Mouse (Mus musculus) MEL (cell line): ENCODE data around the gene Tle1. TPM values are rescaled to one million over a fixed set of nuclear protein-coding genes. Genes with fewer than 3 reads are reported as not detected.

ENCODE experiments used
- DNase-seq: peaks from one replicate; pipeline ENCODE4 v3.0.0; 2011; ENCODE audit warnings: low read depth, low spot score
- H3K27ac ChIP-seq: 2 replicates; pipeline ENCODE4 v1.5.1; 2012; ENCODE audit warnings: low read depth, mild to moderate bottlenecking, control low read depth, low read length, moderate library complexity; ENCODE audit not compliant: control insufficient read depth
- H3K27me3 ChIP-seq, 2 experiments: fragments of 150-350 bp in 1 of 2; sonication (generic) in 1 of 2; 2 replicates each; pipeline ENCODE4 v1.6.1; 2012; ENCODE audit warnings: low read length in 2 of 2, mild to moderate bottlenecking in 2 of 2, improper control_type of control experiment in 1 of 2, moderate library complexity in 1 of 2; ENCODE audit not compliant: insufficient read depth in 2 of 2, control insufficient read depth in 1 of 2
- H3K36me3 ChIP-seq, 2 experiments: 2 replicates each; pipeline ENCODE4 v1.6.1; 2012 to 2014; ENCODE audit warnings: low read length in 2 of 2, improper control_type of control experiment in 1 of 2, inconsistent platforms in 1 of 2, mild to moderate bottlenecking in 1 of 2; ENCODE audit not compliant: insufficient read depth in 2 of 2, control insufficient read depth in 1 of 2
- H3K4me1 ChIP-seq, 2 experiments: fragments of 150-350 bp in 1 of 2; sonication (generic) in 1 of 2; 2 replicates each; pipeline ENCODE4 v1.6.1; 2012; ENCODE audit warnings: low read length in 2 of 2, improper control_type of control experiment in 1 of 2, mild to moderate bottlenecking in 1 of 2; ENCODE audit not compliant: insufficient read depth in 2 of 2, control insufficient read depth in 1 of 2
- H3K4me3 ChIP-seq, 2 experiments: fragments of 150-350 bp in 1 of 2; sonication (generic) in 1 of 2; 2 replicates each; pipeline ENCODE4 v1.5.1; 2012; ENCODE audit warnings: low read depth in 2 of 2, low read length in 2 of 2, mild to moderate bottlenecking in 2 of 2, moderate library complexity in 2 of 2, control low read depth in 1 of 2, improper control_type of control experiment in 1 of 2; ENCODE audit not compliant: control insufficient read depth in 1 of 2, insufficient read depth in 1 of 2
- H3K79me2 ChIP-seq: 2 replicates; pipeline ENCODE4 v1.6.1; 2012; ENCODE audit warnings: mild to moderate bottlenecking, low read length, moderate library complexity; ENCODE audit not compliant: control insufficient read depth, poor library complexity, insufficient read depth
- H3K9ac ChIP-seq: 2 replicates; pipeline ENCODE4 v1.6.1; 2012; ENCODE audit warnings: low read depth, mild to moderate bottlenecking, control low read depth, low read length, moderate library complexity; ENCODE audit not compliant: control insufficient read depth, poor library complexity, severe bottlenecking
- H3K9me3 ChIP-seq: fragments of 150-350 bp; sonication (generic); replicated peaks from 2 replicates; pipeline ENCODE4 v1.6.1; 2012; ENCODE audit warnings: mild to moderate bottlenecking, low read length, improper control_type of control experiment, moderate library complexity; ENCODE audit not compliant: insufficient read depth
- BHLHE40 ChIP-seq: IDR thresholded peaks from 2 replicates; pipeline ENCODE4 v1.6.1; 2012; ENCODE audit warnings: low read depth, mild to moderate bottlenecking, inconsistent platforms, low read length, improper control_type of control experiment, borderline replicate concordance
- E2F4 ChIP-seq: IDR thresholded peaks from 2 replicates; pipeline ENCODE4 v1.6.1; 2011; ENCODE audit warnings: low read depth, low read length, improper control_type of control experiment, borderline replicate concordance
- GATA1 ChIP-seq: IDR thresholded peaks from 2 replicates; pipeline ENCODE4 v1.6.1; 2011; ENCODE audit warnings: low read depth, low read length, improper control_type of control experiment
- JUND ChIP-seq: IDR thresholded peaks from 2 replicates; pipeline ENCODE4 v1.6.1; 2011; ENCODE audit warnings: low read depth, mild to moderate bottlenecking, improper control_type of control experiment, low read length
- MAX ChIP-seq: IDR thresholded peaks from 2 replicates; pipeline ENCODE4 v1.6.1; 2011; ENCODE audit warnings: low read length, improper control_type of control experiment
- MAZ ChIP-seq: IDR thresholded peaks from 2 replicates; pipeline ENCODE4 v1.6.1; 2012; ENCODE audit warnings: low read depth, mild to moderate bottlenecking, inconsistent platforms, low read length, improper control_type of control experiment
- MXI1 ChIP-seq: IDR thresholded peaks from 2 replicates; pipeline ENCODE4 v1.6.1; 2011; ENCODE audit warnings: mild to moderate bottlenecking, low read depth, low read length, improper control_type of control experiment
- NRF1 ChIP-seq: IDR thresholded peaks from 2 replicates; pipeline ENCODE4 v1.6.1; 2014; ENCODE audit warnings: low read depth, mild to moderate bottlenecking, inconsistent platforms, low read length, improper control_type of control experiment, moderate library complexity; ENCODE audit not compliant: poor library complexity, insufficient read depth, severe bottlenecking
- POLR2A ChIP-seq, 2 experiments: IDR thresholded peaks; 2 replicates each; pipeline ENCODE4 v1.6.1; 2011 to 2012; ENCODE audit warnings: low read length in 2 of 2, mild to moderate bottlenecking in 2 of 2, control low read depth in 1 of 2, improper control_type of control experiment in 1 of 2, low read depth in 1 of 2, moderate library complexity in 1 of 2; ENCODE audit not compliant: control insufficient read depth in 1 of 2, insufficient read depth in 1 of 2, poor library complexity in 1 of 2
- POLR2AphosphoS2 ChIP-seq: IDR thresholded peaks from 2 replicates; pipeline ENCODE4 v1.6.1; 2011; ENCODE audit warnings: low read length, improper control_type of control experiment
- POLR2AphosphoS5 ChIP-seq: IDR thresholded peaks from 2 replicates; pipeline ENCODE4 v1.6.1; 2012; ENCODE audit warnings: low read depth, borderline replicate concordance, mild to moderate bottlenecking, inconsistent platforms, low read length, moderate library complexity, mixed read lengths
- RAD21 ChIP-seq: IDR thresholded peaks from 2 replicates; pipeline ENCODE4 v1.6.1; 2011; ENCODE audit warnings: mild to moderate bottlenecking, low read depth, low read length, improper control_type of control experiment
- RCOR1 ChIP-seq: IDR thresholded peaks from 2 replicates; pipeline ENCODE4 v1.6.1; 2012; ENCODE audit warnings: low read depth, mild to moderate bottlenecking, inconsistent platforms, low read length, improper control_type of control experiment
- SIN3A ChIP-seq: IDR thresholded peaks from 2 replicates; pipeline ENCODE4 v1.6.1; 2012; ENCODE audit warnings: low read length, improper control_type of control experiment, inconsistent platforms
- UBTF ChIP-seq: IDR thresholded peaks from 2 replicates; pipeline ENCODE4 v1.6.1; 2012; ENCODE audit warnings: low read depth, mild to moderate bottlenecking, inconsistent platforms, low read length, improper control_type of control experiment, moderate library complexity, borderline replicate concordance; ENCODE audit not compliant: insufficient read depth
- ZC3H11A ChIP-seq: IDR thresholded peaks from 2 replicates; pipeline ENCODE4 v1.6.1; 2012; ENCODE audit warnings: low read depth, mild to moderate bottlenecking, inconsistent platforms, low read length, improper control_type of control experiment
- ZKSCAN1 ChIP-seq: IDR thresholded peaks from 2 replicates; pipeline ENCODE4 v1.6.1; 2012; ENCODE audit warnings: low read depth, mild to moderate bottlenecking, inconsistent platforms, low read length, improper control_type of control experiment, moderate library complexity
- ZNF384 ChIP-seq: IDR thresholded peaks from 2 replicates; pipeline ENCODE4 v1.6.1; 2012; ENCODE audit warnings: low read depth, mild to moderate bottlenecking, inconsistent platforms, low read length, improper control_type of control experiment
- polyA plus RNA-seq, 2 experiments: library from polyadenylated mRNA; stranded (reverse) in 1 of 2; unstranded in 1 of 2; fragments of >175 nt in 1 of 2; fragments of >200 nt in 1 of 2; gene quantifications; 2 replicates each; pipeline versions ENCODE4 v1.2.1 to v1.2.4; 2012; ENCODE audit warnings: low replicate concordance in 2 of 2, low read depth in 1 of 2; ENCODE audit not compliant: insufficient read length in 2 of 2, insufficient read depth in 1 of 2, missing spikeins in 1 of 2
- total RNA-seq: library from RNA; depleted of rRNA; stranded (reverse); fragments of 300-350 nt; gene quantifications from 2 replicates; pipeline ENCODE4 v1.2.3, GENCODE M21; 2012

Gene Tle1
- total and polyA plus RNA-seq, 3 experiments: 21.1 to 22.5 TPM; not detected in 1

DNA sequence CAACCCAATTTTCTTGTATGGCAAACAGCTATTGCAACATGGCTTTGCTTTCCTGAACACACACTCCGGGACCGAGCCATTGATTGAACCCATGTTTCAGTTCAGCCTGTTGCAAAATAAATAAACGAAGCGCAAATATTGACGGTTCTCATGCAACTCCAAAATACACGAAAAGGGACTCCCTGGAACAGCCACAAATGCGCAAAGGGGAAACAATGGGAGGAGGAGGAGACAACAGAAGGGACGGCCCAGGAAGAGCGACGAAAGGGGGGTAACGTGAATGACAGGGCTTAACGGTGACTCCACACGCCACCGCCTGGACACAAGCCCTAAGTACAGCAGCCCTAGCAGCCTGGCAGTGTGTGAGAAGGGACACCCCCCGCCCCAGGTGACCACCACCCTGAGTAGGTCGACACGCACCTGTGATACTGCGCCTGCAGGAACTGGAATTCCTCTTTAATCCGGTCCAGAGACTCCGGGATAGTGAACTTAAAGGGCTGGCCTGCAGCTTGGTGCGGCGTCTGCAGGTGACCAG, 1.8 kb downstream of the Tle1 start (continued):
- TF ChIP-seq SIN3A (peak; percentile 49; the same call in 1 of the 2 replicates), ZKSCAN1 (no peak), JUND (no peak), E2F4 (no peak), ZNF384 (no peak), ZC3H11A (no peak), MAZ (no peak), NRF1 (no peak)

DNA sequence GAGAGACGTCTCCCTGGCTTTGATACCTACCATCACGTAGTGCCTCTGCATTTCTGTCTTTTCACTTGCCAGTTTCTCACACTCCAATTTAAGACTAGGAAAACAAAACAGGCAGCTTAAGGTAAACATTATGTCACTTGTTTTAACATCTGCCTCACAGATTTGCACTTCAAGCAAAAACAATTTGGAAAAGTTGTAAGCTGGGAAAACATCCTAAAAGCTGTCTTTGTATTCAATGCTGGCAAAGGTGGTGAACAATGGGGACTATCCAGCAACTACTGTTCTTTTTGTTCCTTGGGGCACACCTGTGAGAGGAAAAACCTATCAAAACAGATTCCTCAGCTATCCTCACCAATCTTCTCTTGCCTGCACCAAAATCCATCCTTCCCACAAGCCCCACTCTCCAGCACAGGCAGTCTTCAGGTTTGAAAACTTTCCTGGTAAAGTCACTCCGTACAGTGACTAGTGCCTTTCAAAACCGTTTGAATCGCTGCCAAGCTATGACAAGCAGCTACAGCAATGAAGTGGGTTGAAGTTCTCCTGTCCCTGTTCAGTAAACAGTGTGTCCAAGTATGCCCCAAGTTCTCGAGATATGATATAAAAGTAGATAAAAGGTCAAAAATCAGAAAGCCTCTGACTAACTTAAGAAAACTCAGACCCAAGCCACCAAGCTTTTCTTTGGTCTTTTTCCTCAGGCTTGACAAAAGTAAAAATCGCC, 2.7 kb downstream of the Tle1 start:
- no peak for TF ChIP-seq MAX
- TF ChIP-seq GATA1: no peak
- TF ChIP-seq MAZ: no peak
- no peak for TF ChIP-seq RCOR1
- no peak for TF ChIP-seq POLR2AphosphoS5
- TF ChIP-seq POLR2AphosphoS2: no peak
- TF ChIP-seq JUND: no peak
- TF ChIP-seq NRF1: no peak
- no peak for TF ChIP-seq SIN3A
- no peak for TF ChIP-seq BHLHE40
- no peak for TF ChIP-seq RAD21
- 0 out of 4 replicates have a peak, but pooled peaks of 1 of the 2 experiments have one; percentile 1 for TF ChIP-seq POLR2A (IDR thresholded peaks at IDR 0.05; ENCODE audit: control insufficient read depth in 1 of 2, insufficient read depth in 1 of 2, low read depth in 1 of 2, low read length in 2 of 2, poor library complexity in 1 of 2)
- TF ChIP-seq UBTF: no peak
- TF ChIP-seq ZC3H11A: no peak
- TF ChIP-seq ZNF384: no peak
- peak; percentile 11 for TF ChIP-seq MXI1
- Histone ChIP-seq H3K9me3 (no peaks in the 10 kb centered on the region), H3K79me2 (peaks cover 28% of the 10 kb centered on the region), H3K4me1 (peaks cover 7 to 26% of the 10 kb centered on the region in 2 experiments), H3K27ac (no peak overlapping the region), H3K4me3 (peak overlapping the region; percentile 81 to 89), H3K27me3 (no peaks in the 10 kb centered on the region), H3K36me3 (peaks cover 0 to 43% of the 10 kb centered on the region in 2 experiments; a peak in 2 of 4 replicates), H3K9ac (peak overlapping the region; percentile 16)
- DNase-seq: peak; percentile 68
